Mouse (Mus musculus) mesoderm, embryonic 11.5 days (tissue): Measurements from ENCODE around the gene Gm20388.

Experiments
- DNase-seq: peaks from one replicate; pipeline ENCODE4 v3.0.0-alpha.2; 2012; ENCODE audit warnings: low read depth, low spot score

The Gm20388 gene

DNA sequence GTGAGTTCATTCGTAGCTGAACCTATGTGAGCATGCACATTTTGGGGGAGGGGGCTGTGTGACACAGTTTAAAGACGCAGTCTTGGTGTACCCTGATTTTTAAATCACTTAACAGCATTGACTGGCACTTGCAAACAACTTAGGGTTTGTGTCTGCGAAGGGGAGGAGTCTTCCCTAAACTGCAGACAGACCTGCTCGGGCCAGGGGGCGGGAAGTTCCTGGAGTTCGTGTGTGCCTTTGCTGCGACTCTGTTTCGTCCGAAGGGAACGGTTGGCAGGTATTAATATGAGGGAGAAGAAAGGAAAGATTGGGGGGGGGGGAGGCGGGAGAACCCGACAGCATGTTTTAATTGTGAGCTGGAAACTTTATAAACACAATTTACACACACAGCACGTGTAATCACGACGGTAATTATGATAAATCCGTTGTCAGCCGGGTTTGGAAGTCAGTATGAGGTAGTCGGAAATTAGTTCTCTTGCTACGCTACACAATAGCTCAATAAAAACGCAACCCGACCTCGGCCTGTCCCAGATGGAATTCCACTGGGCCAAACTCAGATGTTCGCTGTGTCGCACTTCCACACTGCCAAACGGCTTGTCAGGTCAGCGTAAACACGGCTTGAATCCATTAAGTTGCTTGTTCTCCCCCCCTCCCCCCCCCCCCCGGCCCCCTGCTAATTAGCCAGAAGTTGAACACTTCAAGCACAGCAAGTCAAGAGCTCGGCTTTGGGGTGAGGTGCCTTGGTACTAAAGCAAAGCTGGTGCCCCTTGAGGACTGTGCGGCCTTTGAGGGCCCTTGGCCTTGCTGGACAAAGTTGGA is 1264.3 kb downstream of the Gm20388 start:
- no peak for DNase-seq

GRCm38 (mm10) chr8:121175540-121176090 is 1265.0 kb downstream of the Gm20388 start:
- DNase-seq: no peak

GRCm38 (mm10) chr8:121176291-121176690 is 1265.7 kb downstream of the Gm20388 start:
- DNase-seq: peak; percentile 41

- peak; percentile 77 for DNase-seq
Observed at GRCm38 (mm10) chr8:121180474-121181284, 1270.0 kb downstream of the Gm20388 start.

- no peak for DNase-seq
Observed at GRCm38 (mm10) chr8:121181285-121181884, 1270.7 kb downstream of the Gm20388 start.

GRCm38 (mm10) chr8:121187491-121188364 is 1277.1 kb downstream of the Gm20388 start:
- no peak for DNase-seq

- no peak for DNase-seq
Observed at GRCm38 (mm10) chr8:121188994-121189393, 1278.4 kb downstream of the Gm20388 start.

DNA sequence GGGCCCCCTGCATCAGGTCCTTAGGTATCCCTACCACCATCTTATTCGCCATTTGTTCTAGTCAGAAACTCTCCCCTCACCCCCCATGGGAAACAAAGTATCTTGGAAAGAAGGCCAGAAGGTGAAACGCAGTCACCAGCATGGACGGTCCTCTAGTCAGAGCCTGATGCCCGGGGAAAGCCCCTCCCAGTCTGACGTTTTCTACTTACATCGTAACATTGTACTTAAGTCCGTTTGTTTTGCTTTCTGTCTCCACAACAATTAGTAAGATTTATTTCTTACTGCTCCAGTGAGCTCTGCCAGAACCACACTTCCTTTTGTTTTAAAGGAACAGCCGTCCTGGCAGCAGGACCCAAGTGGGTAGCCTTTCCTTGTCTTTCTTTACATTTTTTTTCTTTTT is 1281.8 kb downstream of the Gm20388 start:
- no peak for DNase-seq

- no peak for DNase-seq
Observed at GRCm38 (mm10) chr8:121195970-121196369, 1285.3 kb downstream of the Gm20388 start.

GRCm38 (mm10) chr8:121196726-121197668 is 1286.4 kb downstream of the Gm20388 start:
- DNase-seq: no peak

GRCm38 (mm10) chr8:121200069-121200468 is 1289.4 kb downstream of the Gm20388 start:
- no peak for DNase-seq

DNA sequence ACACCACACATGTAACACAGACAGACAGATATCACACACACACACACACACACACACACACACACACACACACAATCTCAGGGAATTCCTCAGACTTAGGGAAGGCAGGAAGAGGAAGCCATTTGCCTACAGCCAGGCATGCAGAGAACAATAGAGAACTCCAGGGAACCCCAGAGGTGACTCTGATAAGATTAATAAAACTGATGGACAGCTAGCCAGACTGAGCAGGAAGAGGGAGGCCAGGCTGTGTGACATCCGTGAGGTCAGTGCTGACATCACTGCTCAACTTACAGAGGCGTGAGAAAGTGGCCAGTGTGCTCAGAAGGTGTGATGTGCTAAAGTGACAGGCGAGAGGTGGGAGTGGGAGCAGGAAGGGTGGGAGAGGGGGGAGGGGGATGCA is 1290.3 kb downstream of the Gm20388 start:
- peak; percentile 51 for DNase-seq

GRCm38 (mm10) chr8:121201651-121202050 is 1291.0 kb downstream of the Gm20388 start:
- DNase-seq: no peak

- DNase-seq: no peak
Observed at GRCm38 (mm10) chr8:121203612-121204376, 1293.2 kb downstream of the Gm20388 start.

GRCm38 (mm10) chr8:121207171-121207570 is 1296.5 kb downstream of the Gm20388 start:
- DNase-seq: no peak

- no peak for DNase-seq
Observed at GRCm38 (mm10) chr8:121210627-121211026, 1300.0 kb downstream of the Gm20388 start.

DNA sequence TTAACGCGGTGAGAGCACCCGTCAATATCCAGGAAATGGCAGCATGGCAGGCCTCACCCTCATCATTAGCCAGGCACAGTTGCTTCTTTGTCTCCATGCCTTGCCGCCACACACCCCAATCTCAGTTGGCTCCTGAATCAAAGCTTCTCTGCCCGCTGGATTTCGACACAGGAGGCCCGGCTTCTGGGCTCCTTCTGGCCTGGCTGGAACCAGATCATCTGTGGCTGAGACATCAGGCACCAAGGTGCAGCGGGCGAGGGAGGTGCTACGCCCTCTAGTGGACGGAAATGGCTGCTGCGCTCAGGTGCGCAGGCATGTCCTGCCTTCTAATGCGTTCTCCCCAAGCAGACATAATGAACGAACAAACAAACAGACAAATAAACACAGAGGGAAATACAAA is 1302.6 kb downstream of the Gm20388 start:
- DNase-seq: no peak

DNA sequence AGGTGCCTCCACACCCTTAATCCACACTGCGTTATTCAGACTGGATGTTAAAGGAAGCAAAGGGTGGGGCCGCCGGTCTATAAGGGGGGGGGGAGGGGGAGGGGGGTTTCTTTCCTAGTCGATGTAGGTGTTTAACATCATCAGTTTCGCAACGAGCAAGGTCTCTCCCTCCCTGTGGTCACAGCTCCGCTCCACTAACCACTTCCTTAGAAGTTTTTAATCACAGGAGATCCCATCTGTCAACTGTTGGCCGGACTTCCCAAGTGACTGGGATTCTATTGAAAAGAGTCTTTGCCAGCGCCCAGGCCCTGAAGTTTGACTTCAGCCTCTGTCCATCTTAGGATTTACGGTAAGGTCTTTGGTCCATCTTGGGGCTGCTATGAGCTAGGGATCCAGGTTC is 1303.0 kb downstream of the Gm20388 start:
- DNase-seq: no peak

- DNase-seq: no peak
Observed at GRCm38 (mm10) chr8:121214975-121215374, 1304.3 kb downstream of the Gm20388 start.
